Mouse (Mus musculus): ENCODE measurements around the gene Vdr.
A peak's percentile ranks its signal among the peaks of the same experiment; 100 is the strongest.

DNA sequence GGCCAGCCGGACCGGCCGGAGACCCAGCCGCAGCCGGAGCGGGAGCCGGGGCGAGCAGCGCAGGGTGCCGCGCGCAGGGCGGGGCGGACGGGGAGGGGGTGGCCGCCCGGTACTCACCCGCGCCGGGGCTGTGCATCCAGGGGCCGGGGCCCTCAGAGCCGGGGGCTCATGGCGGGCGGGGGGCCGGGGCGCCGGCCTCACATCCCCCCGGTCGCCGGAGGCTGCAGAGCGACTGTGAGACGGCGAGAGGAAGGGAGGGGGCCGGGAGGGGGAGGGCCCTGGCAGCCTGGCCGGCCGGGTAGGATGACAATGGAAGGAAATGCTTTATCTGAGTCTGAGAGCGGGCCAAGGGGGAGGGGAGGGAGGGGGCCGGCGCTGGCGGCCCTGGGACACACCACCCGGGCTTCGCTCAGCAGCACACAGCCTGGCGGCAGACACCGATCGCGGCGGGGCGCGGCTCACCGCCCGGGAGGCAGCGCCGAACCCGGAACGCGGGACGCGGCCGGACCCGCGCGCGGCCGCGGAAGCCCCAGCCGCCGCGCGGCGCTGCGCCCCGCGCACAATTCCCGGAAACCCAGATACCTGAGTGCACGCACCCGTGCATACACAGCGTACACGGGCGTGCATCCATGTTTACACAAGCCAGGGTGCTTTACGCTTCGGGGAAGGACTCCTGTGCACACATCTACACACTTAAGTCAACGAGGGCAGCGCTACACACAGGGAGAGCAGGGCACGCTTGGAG, 79.0 kb downstream of the Vdr start:
- peak; percentile 3; the same call in 1 of the 2 replicates for TF ChIP-seq POLR2A (IDR thresholded peaks at IDR 0.05; ENCODE audit: borderline replicate concordance, insufficient read depth, low read length)
- TF ChIP-seq CTCF (IDR thresholded peaks at IDR 0.05; ENCODE audit: borderline replicate concordance, insufficient read depth, low read depth, low read length), result no peak

Data from cerebellum, adult 2 months (tissue).